Mouse (Mus musculus) lung, embryonic 14.5 days (tissue): ENCODE data around the gene Sim1. TPM values are rescaled to one million over a fixed set of nuclear protein-coding genes. Genes with fewer than 3 reads are reported as not detected.

Experiments used
- ATAC-seq: fragments of 200-750 bp; cut with Nextera tagmentation; 2 replicates; pipeline ENCODE4 v1.8.0; 2017; ENCODE audit warnings: mild to moderate bottlenecking, moderate TSS enrichment, moderate library complexity; ENCODE audit not compliant: insufficient read depth
- DNase-seq: peaks from one replicate; pipeline ENCODE4 v3.0.0-alpha.2; 2015
- H3K27ac ChIP-seq: fragments of 300-500 bp; sonication (generic); 2 replicates; pipeline ENCODE4 v1.5.1; 2014; ENCODE audit warnings: low read depth, mild to moderate bottlenecking, moderate library complexity
- H3K27me3 ChIP-seq: fragments of 300-500 bp; sonication (generic); 2 replicates; pipeline ENCODE4 v1.6.1; 2014; ENCODE audit warnings: low read length, control low read depth; ENCODE audit not compliant: insufficient read depth
- H3K36me3 ChIP-seq: fragments of 300-500 bp; sonication (generic); 2 replicates; pipeline ENCODE4 v1.6.1; 2014; ENCODE audit warnings: control low read depth; ENCODE audit not compliant: insufficient read depth
- H3K4me1 ChIP-seq: fragments of 300-500 bp; sonication (generic); 2 replicates; pipeline ENCODE4 v1.6.1; 2014; ENCODE audit warnings: antibody characterized with exemption, control low read depth; ENCODE audit not compliant: insufficient read depth
- H3K4me2 ChIP-seq: fragments of 300-500 bp; sonication (generic); 2 replicates; pipeline ENCODE4 v1.6.1; 2014; ENCODE audit warnings: mild to moderate bottlenecking
- H3K4me3 ChIP-seq: fragments of 300-500 bp; sonication (generic); 2 replicates; pipeline ENCODE4 v1.5.1; 2014; ENCODE audit warnings: low read depth, low read length
- H3K9ac ChIP-seq: fragments of 300-500 bp; sonication (generic); 2 replicates; pipeline ENCODE4 v1.6.1; 2014
- H3K9me3 ChIP-seq: fragments of 300-500 bp; sonication (generic); 2 replicates; pipeline ENCODE4 v1.6.1; 2016; ENCODE audit warnings: low read depth, low read length, control low read depth
- CTCF ChIP-seq: IDR thresholded peaks from 2 replicates; pipeline ENCODE4 v1.5.1; 2016; ENCODE audit warnings: antibody characterized with exemption, low read depth
- WGBS: fragments of 180-500 bp; shearing (Covaris S2); extraction: QIAGEN DNeasy Blood & Tissue Kit; methylation state at CpG from one replicate; pipeline ENCODE4 v1.1.7; 2014; 5-methylcytosine and 5-hydroxymethylcytosine counted together
- polyA plus RNA-seq: library from polyadenylated mRNA; unstranded; fragments of >200 nt; fragmentation: Nextera tagmentation; extraction: Ambion mirVana; gene quantifications from 2 replicates; pipeline ENCODE4 v1.2.1, GENCODE M21; 2014

Sim1 gene
- polyA plus RNA-seq, 1 experiment from 2014 or later, result 0.04 TPM

DNA sequence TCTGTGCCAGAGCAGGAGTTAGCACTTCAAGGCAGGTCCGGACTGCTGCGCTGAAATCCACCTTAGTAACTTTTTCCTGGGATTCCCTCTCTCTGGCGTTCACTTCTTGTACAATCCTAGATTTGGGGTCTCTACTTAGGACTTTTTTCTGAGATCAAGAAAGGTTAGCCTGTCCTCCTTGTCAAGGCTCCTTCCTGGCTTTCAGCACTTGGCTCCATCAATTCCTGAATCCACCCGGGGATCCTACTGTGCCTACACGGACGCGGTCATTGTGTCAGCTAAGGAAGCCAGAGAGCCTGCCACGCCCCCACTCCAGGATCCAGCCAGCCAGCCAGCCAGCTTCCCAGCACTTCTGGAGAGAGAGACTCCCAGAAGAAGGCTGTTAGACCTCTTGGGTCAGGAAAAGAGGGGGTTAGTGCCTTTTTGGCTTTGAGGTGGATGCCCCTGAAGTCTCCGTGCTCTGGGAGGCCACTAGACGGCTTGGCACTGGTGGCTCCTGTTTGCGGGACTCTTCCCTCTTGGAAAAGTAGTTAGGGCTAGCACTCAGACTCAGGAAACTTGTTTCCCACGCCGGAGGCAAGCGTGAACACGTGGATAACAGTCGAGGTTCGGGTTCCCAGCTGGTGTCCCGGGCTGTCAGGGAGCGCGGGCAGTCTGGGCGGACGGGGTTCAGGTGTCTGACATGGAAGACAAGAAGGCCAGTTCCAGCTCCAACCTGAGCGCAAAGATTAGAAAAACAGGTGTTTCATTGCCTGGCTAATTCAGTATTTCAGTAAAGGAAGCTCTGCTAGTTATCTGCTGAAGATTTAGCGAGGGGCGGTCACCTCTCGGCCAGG is 2.5 kb upstream of the Sim1 start:
- no peak overlapping the region for H3K4me3 ChIP-seq
- H3K4me2 ChIP-seq, result 0 out of 2 replicates have a peak overlapping the region, but pooled peaks have one; percentile 5
- peaks cover 4% of the 10 kb centered on the region; the same call in 1 of the 2 replicates for H3K4me1 ChIP-seq
- no peak overlapping the region for H3K9ac ChIP-seq
- peak; percentile 30 for DNase-seq
- WGBS, result under 1% methylated on average over 26 of the region's 26 CpGs
- H3K36me3 ChIP-seq, result no peaks in the 10 kb centered on the region
- H3K27ac ChIP-seq, result no peak overlapping the region
- no peak for TF ChIP-seq CTCF
- no peak for ATAC-seq
- peaks cover 79% of the 10 kb centered on the region for H3K27me3 ChIP-seq
- no peaks in the 10 kb centered on the region for H3K9me3 ChIP-seq

DNA sequence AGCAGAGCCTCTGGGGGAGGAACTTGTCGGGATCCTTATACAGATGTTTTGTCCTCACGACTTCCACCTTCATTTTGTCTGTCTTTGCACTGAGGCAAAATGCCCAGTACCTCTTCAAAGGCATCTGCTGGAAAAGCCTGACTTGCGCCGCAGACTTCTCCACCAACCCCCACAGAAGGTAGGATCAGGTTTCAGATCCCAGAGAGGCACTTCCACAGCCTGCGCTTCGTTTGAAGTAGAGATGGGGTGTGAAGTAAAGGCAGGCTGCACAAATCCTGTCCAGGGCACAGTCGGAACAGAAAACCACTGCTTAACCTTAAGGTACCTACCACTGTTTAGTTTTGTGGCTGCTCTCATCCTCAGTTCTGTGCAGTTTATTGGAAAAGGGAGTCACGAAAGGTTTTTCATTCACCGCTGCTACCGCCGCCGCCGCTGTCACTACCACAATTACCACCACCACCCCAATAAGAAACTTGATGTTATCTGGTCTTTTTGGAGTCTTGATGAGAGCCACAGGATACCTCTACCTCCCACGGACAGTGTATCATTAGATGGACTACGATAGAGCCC is 1.7 kb upstream of the Sim1 start:
- no peaks in the 10 kb centered on the region for H3K36me3 ChIP-seq
- H3K4me3 ChIP-seq, result no peak overlapping the region
- no peak overlapping the region for H3K27ac ChIP-seq
- no peaks in the 10 kb centered on the region for H3K9me3 ChIP-seq
- DNase-seq (peak; percentile 43), ATAC-seq (no peak)
- H3K9ac ChIP-seq, result no peak overlapping the region
- WGBS, result 2% methylated on average over 15 of the region's 15 CpGs
- H3K4me2 ChIP-seq, result no peak overlapping the region
- no peak for TF ChIP-seq CTCF
- peaks cover 86% of the 10 kb centered on the region for H3K27me3 ChIP-seq
- peaks cover 4% of the 10 kb centered on the region; the same call in 1 of the 2 replicates for H3K4me1 ChIP-seq

DNA sequence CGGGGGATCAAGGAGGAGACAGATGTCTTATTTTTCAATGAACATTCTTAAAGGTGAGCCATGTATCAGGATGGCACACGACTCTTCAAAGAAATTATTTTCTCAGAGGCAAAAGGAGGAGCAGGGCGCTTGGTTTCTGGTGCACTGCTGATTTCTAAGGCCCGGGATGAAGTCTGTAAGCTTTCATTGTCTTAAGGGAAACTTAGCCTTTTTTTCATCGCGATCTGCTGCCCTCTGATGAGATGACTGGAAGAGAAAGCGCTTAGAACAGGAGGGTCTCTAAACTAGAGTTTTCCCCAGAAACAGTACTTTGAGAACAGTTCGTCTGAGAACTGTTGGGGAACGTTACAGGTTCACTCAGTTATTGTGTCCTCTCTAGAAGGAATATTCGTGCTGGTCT is 1.0 kb upstream of the Sim1 start:
- whole genome bisulfite sequencing, result 3% methylated on average over 10 of the region's 10 CpGs
- Histone ChIP-seq H3K9ac (no peak overlapping the region), H3K9me3 (no peaks in the 10 kb centered on the region), H3K27me3 (peaks cover 93% of the 10 kb centered on the region), H3K4me2 (no peak overlapping the region), H3K4me1 (peaks cover 4% of the 10 kb centered on the region; the same call in 1 of the 2 replicates), H3K36me3 (no peaks in the 10 kb centered on the region), H3K4me3 (no peak overlapping the region), H3K27ac (no peak overlapping the region)
- no peak for TF ChIP-seq CTCF
- DNase-seq (no peak), ATAC-seq (no peak)

DNA sequence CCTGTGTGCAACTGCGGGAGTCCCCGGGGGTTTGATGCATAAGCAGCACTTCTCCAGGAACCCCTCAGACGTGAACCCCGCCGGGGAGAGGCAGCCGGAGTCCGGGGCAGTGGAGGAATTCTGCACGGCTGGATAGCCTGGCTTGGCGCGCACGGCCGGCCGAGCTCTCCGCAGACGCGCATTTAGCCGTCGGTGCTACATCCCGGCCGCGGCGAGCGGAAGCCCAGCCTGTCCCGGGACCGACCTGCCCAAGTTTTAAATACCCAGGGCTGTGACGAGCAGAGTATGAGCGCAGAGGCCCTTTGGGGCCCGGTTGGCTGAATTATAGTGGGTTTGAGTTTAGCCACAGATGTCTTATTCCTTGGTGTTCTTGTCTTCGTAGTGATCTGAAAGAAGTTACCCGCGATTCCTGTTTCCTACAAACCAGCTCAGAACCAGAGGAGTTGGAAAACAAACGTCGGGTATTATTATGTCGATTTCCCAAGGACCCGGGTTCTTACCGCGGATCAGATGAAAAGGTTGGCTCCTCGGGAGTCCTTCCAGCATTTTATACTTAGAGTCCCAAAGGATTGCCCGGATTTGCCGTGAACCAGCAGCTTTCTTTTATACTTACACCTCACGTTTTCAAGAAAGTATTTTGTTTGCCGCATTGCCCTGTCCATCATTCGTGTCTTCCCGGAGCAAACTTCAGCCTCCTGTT is 687 bp downstream of the Sim1 start:
- Histone ChIP-seq H3K4me3 (peak overlapping the region; percentile 44), H3K36me3 (no peaks in the 10 kb centered on the region), H3K9ac (no peak overlapping the region), H3K27me3 (peaks cover 97% of the 10 kb centered on the region), H3K4me1 (peaks cover 4% of the 10 kb centered on the region; the same call in 1 of the 2 replicates), H3K9me3 (no peaks in the 10 kb centered on the region), H3K4me2 (peak overlapping the region; percentile 82), H3K27ac (no peak overlapping the region)
- TF ChIP-seq CTCF, result no peak
- ATAC-seq, result no peak; the same call in 1 of the 2 replicates
- peak; percentile 25 for DNase-seq
- under 1% methylated on average over 44 of the region's 44 CpGs for WGBS

DNA sequence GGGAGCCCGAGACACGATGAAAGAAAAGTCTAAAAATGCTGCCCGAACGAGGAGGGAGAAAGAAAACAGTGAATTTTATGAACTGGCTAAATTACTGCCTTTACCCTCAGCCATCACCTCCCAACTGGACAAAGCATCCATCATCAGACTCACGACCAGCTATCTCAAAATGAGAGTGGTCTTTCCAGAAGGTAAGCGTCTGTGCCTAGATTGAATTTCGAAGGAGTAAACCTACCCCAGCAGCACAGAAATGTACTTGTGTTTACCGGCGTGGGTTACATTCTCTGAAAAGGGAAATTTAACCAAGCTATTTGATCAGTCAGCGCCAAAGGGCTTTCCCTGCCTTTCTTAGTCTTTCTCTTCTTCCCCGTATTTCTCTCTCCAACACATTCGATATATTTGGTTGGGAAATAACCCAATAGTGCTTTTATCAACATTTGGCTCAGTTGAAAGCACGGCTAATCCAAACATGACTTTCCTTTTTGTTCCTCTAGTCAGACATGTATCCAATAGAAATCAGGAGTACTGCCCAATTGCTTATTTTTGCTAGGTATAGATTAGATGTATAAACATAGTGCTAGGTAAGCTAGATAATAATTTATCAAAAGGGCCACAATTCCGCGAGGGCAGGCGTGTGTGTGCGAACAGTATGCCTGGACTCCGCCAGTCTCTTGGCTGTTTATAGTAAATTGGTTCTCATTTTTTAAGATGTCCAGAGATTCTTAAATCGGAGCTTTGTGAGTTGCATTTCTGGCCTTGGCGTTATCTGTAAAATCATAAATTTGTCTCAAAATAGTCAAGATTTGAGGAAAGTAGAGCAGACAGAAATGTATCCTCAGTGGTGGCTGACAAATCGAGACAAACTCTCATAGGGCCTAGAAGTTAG is 1.6 kb downstream of the Sim1 start:
- peaks cover 97% of the 10 kb centered on the region for H3K27me3 ChIP-seq
- ATAC-seq, result no peak
- H3K36me3 ChIP-seq, result no peaks in the 10 kb centered on the region
- peaks cover 4% of the 10 kb centered on the region; the same call in 1 of the 2 replicates for H3K4me1 ChIP-seq
- no peak overlapping the region for H3K9ac ChIP-seq
- TF ChIP-seq CTCF, result no peak
- WGBS, result 3% methylated on average over 21 of the region's 21 CpGs
- H3K27ac ChIP-seq, result no peak overlapping the region
- H3K4me2 ChIP-seq, result no peak overlapping the region
- no peaks in the 10 kb centered on the region for H3K9me3 ChIP-seq
- no peak overlapping the region for H3K4me3 ChIP-seq
- peak; percentile 27 for DNase-seq

DNA sequence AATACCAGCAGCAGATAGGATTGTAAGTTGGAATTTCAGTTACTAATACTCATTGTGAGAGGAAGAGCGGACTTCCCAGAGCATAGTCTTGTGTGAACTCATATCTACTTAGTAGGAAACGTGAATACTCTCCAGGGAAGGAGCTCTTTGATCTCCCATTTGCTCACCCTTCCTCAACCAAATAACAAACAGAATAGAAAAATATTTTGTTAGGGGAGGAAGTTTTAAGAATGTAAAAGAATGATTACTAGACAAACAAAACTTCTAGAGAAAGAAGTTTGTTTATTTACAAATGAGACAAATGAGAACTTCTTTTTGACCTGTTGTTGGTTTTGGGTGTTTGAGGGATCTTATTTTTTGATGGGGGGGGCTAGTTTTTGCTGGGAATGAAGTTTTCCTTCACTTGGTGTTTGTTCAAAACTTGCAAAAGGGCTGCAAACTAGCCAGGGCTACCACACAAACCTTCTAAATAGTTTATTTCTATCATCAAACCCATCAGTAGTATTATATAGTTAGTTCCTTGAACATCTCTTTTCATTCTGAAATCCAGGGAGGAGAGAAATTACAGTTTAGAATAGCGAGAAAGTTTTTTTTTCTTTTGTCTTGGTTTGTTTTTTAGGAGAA is 2.3 kb downstream of the Sim1 start:
- Histone ChIP-seq H3K36me3 (no peaks in the 10 kb centered on the region), H3K27me3 (peaks cover 97% of the 10 kb centered on the region), H3K4me3 (no peak overlapping the region), H3K4me2 (no peak overlapping the region), H3K9me3 (no peaks in the 10 kb centered on the region), H3K9ac (no peak overlapping the region), H3K27ac (no peak overlapping the region), H3K4me1 (peaks cover 4% of the 10 kb centered on the region; the same call in 1 of the 2 replicates)
- no peak for TF ChIP-seq CTCF
- WGBS, result 9% methylated on average over 3 of the region's 3 CpGs
- DNase-seq (peak; percentile 24), ATAC-seq (no peak)
